Mouse (Mus musculus): ENCODE measurements around the gene Chrna9.
"Not testable (repeated sequence)": the region's sequence is repeated elsewhere in the genome, so short reads cannot be mapped to it uniquely, and the experiment has no call there.

The Chrna9 gene

GRCm38 (mm10) chr5:65959893-65960596 is 25.3 kb downstream of the Chrna9 start:
- no peak for DNase-seq

GRCm38 (mm10) chr5:65960597-65960950 is 25.9 kb downstream of the Chrna9 start:
- no peak for DNase-seq

- no peak for DNase-seq
Observed at GRCm38 (mm10) chr5:65963291-65963690, 28.6 kb downstream of the Chrna9 start.

- no peak for DNase-seq
Observed at GRCm38 (mm10) chr5:65965771-65966279, 31.1 kb downstream of the Chrna9 start.

GRCm38 (mm10) chr5:65967091-65967490 is 32.4 kb downstream of the Chrna9 start:
- no peak for DNase-seq

GRCm38 (mm10) chr5:65968004-65968403 is 33.3 kb downstream of the Chrna9 start:
- DNase-seq = no peak

- DNase-seq = no peak
Observed at GRCm38 (mm10) chr5:65973189-65973588, 38.5 kb downstream of the Chrna9 start.

GRCm38 (mm10) chr5:65975731-65976130 is 41.0 kb downstream of the Chrna9 start:
- no peak for DNase-seq

- no peak for DNase-seq
Observed at GRCm38 (mm10) chr5:65986426-65986825, 51.7 kb downstream of the Chrna9 start.

GRCm38 (mm10) chr5:65987004-65987403 is 52.3 kb downstream of the Chrna9 start:
- not testable (repeated sequence) for DNase-seq

GRCm38 (mm10) chr5:65991191-65991590 is 56.5 kb downstream of the Chrna9 start:
- DNase-seq = peak; percentile 23 to 55

- DNase-seq = no peak
Observed at GRCm38 (mm10) chr5:65994643-65995042, 59.9 kb downstream of the Chrna9 start.

GRCm38 (mm10) chr5:65997813-65998212 is 63.1 kb downstream of the Chrna9 start:
- no peak for DNase-seq

- peak in 1 of 2 experiments; percentile 32 for DNase-seq
Observed at GRCm38 (mm10) chr5:65999106-65999505, 64.4 kb downstream of the Chrna9 start.

- peak; percentile 79 to 85 for DNase-seq
Observed at GRCm38 (mm10) chr5:66000074-66000473, 65.4 kb downstream of the Chrna9 start.

- no peak for DNase-seq
Observed at GRCm38 (mm10) chr5:66000567-66001125, 65.9 kb downstream of the Chrna9 start.

GRCm38 (mm10) chr5:66001232-66001631 is 66.5 kb downstream of the Chrna9 start:
- DNase-seq = no peak

- peak in 1 of 2 experiments; percentile 37 for DNase-seq
Observed at GRCm38 (mm10) chr5:66004134-66004925, 69.6 kb downstream of the Chrna9 start, which contains the start of gene 9130230L23Rik. TSS of gene 9130230L23Rik (minus strand) at chr5:66004285.

GRCm38 (mm10) chr5:66005041-66005678 is 70.4 kb downstream of the Chrna9 start:
- DNase-seq = peak; percentile 56 to 66

GRCm38 (mm10) chr5:66008245-66008967 is 73.7 kb downstream of the Chrna9 start:
- DNase-seq = peak; percentile 39 to 64

GRCm38 (mm10) chr5:66013999-66014398 is 79.3 kb downstream of the Chrna9 start:
- no peak for DNase-seq

- DNase-seq = no peak
Observed at GRCm38 (mm10) chr5:66014437-66014836, 79.7 kb downstream of the Chrna9 start.
